In genomic region chr8:57511316-57512118, GRCm38 (mm10) we compare ENCODE assay signal across 8 mouse cellular contexts. TPM values are rescaled to one million over a fixed set of nuclear protein-coding genes. Genes with fewer than 3 reads are reported as not detected.
DNase-seq lines count a peak whose midpoint lies in the region; ATAC-seq and TF ChIP-seq lines count a peak whose summit lies in the region.

Gene Hmgb2 (plus strand): TSS chr8:57511907.

- H3K27me3 ChIP-seq in embryonic facial prominence, embryonic 15.5 days, result no peaks in the 10 kb centered on the region
- H3K27me3 ChIP-seq in limb, embryonic 14.5 days (ENCODE audit: control insufficient read depth, insufficient read depth, low read length), result no peaks in the 10 kb centered on the region
- no peaks in the 10 kb centered on the region for H3K27me3 ChIP-seq in midbrain, postnatal 0 days (ENCODE audit: insufficient read depth, low read length)

- no peak for TF ChIP-seq CTCF in bone marrow, adult 2 months (IDR thresholded peaks at IDR 0.05; ENCODE audit: control insufficient read depth, insufficient read depth, low read length)
- TF ChIP-seq CTCF in midbrain, postnatal 0 days (IDR thresholded peaks at IDR 0.05), result no peak

- peaks cover 3% of the 10 kb centered on the region; the same call in 1 of the 2 replicates for H3K4me1 ChIP-seq in bone marrow, adult 2 months (ENCODE audit: control insufficient read depth, insufficient read depth, low read length)
- peaks cover 5% of the 10 kb centered on the region for H3K4me1 ChIP-seq in embryonic facial prominence, embryonic 15.5 days
- H3K4me1 ChIP-seq in limb, embryonic 14.5 days (ENCODE audit: control insufficient read depth, insufficient read depth, low read length), result peaks cover 5% of the 10 kb centered on the region; the same call in 1 of the 2 replicates
- no peaks in the 10 kb centered on the region for H3K4me1 ChIP-seq in midbrain, postnatal 0 days (ENCODE audit: insufficient read depth, low read length)

- peak within 1 kb of the TSS; percentile 100 for H3K27ac ChIP-seq in bone marrow, adult 2 months (ENCODE audit: control insufficient read depth, insufficient read depth, low read depth, low read length, poor library complexity)
- H3K27ac ChIP-seq in embryonic facial prominence, embryonic 15.5 days (replicated peaks), result peak within 1 kb of the TSS; percentile 100
- H3K27ac ChIP-seq in limb, embryonic 14.5 days (replicated peaks; ENCODE audit: low read depth, low read length), result peak within 1 kb of the TSS; percentile 100
- peak within 1 kb of the TSS; percentile 100 for H3K27ac ChIP-seq in midbrain, postnatal 0 days (ENCODE audit: low read depth, low read length)

- under 1% methylated on average over 63 of the region's 63 CpGs for WGBS in bone marrow, adult 2 months
- under 1% methylated on average over 63 of the region's 63 CpGs for WGBS in embryonic facial prominence, embryonic 15.5 days
- under 1% methylated on average over 61 of the region's 63 CpGs for WGBS in limb, embryonic 14.5 days
- under 1% methylated on average over 62 of the region's 63 CpGs for WGBS in midbrain, postnatal 0 days

- ATAC-seq in embryonic facial prominence, embryonic 15.5 days (ENCODE audit: insufficient number of reproducible peaks, low FRiP score, low TSS enrichment, low read depth), result peak; percentile 100
- ATAC-seq in limb, embryonic 14.5 days (ENCODE audit: low FRiP score, low read depth), result peak; percentile 98
- peak; percentile 100 for ATAC-seq in midbrain, postnatal 0 days (ENCODE audit: low FRiP score)

- peak; percentile 95 for TF ChIP-seq POLR2A in bone marrow, adult 2 months (IDR thresholded peaks at IDR 0.05; ENCODE audit: borderline replicate concordance, control insufficient read depth, low read depth, low read length)
- peak; percentile 94; the same call in 1 of the 2 replicates for TF ChIP-seq POLR2A in limb, embryonic 14.5 days (IDR thresholded peaks at IDR 0.05; ENCODE audit: borderline replicate concordance, extremely low read depth, insufficient read depth, insufficient read length)

- peak within 1 kb of the TSS; percentile 99 for H3K9ac ChIP-seq in embryonic facial prominence, embryonic 15.5 days
- H3K9ac ChIP-seq in limb, embryonic 14.5 days (ENCODE audit: low read depth, low read length, severe bottlenecking), result peak within 1 kb of the TSS; percentile 99
- peak within 1 kb of the TSS; percentile 99 for H3K9ac ChIP-seq in midbrain, postnatal 0 days (replicated peaks; ENCODE audit: low read length, poor library complexity, severe bottlenecking)

- no peaks in the 10 kb centered on the region for H3K9me3 ChIP-seq in embryonic facial prominence, embryonic 15.5 days (replicated peaks)
- no peaks in the 10 kb centered on the region for H3K9me3 ChIP-seq in limb, embryonic 14.5 days (ENCODE audit: control insufficient read depth, low read length)
- no peaks in the 10 kb centered on the region for H3K9me3 ChIP-seq in midbrain, postnatal 0 days (ENCODE audit: low read length)

- peak within 1 kb of the TSS; percentile 85 for H3K4me3 ChIP-seq in bone marrow, adult 2 months (replicated peaks; ENCODE audit: control insufficient read depth, low read depth, low read length)
- peak within 1 kb of the TSS; percentile 82 for H3K4me3 ChIP-seq in embryonic facial prominence, embryonic 15.5 days (replicated peaks)
- H3K4me3 ChIP-seq in limb, embryonic 14.5 days (replicated peaks; ENCODE audit: low read length), result peak within 1 kb of the TSS; percentile 68
- H3K4me3 ChIP-seq in midbrain, postnatal 0 days (ENCODE audit: low read depth, low read length), result peak within 1 kb of the TSS; percentile 87

- peaks cover 7% of the 10 kb centered on the region for H3K36me3 ChIP-seq in embryonic facial prominence, embryonic 15.5 days
- peaks cover 27% of the 10 kb centered on the region for H3K36me3 ChIP-seq in limb, embryonic 14.5 days (ENCODE audit: control insufficient read depth, insufficient read depth, low read length)
- H3K36me3 ChIP-seq in midbrain, postnatal 0 days (ENCODE audit: insufficient read depth, low read length), result no peaks in the 10 kb centered on the region

- peak; percentile 100 for DNase-seq in 416B (ENCODE audit: low read depth)
- peak; percentile 100 for DNase-seq in heart, adult 8-10 months (ENCODE audit: low spot score)
- DNase-seq in kidney, adult 9 months, result peak; percentile 100
- DNase-seq in limb, embryonic 14.5 days (ENCODE audit: low spot score), result peak; percentile 100
- peak; percentile 100 for DNase-seq in midbrain, postnatal 0 days (ENCODE audit: low spot score)
- peak; percentile 99 for DNase-seq in spleen, postnatal 14 days (ENCODE audit: low spot score in 2 of 2)

- H3K4me2 ChIP-seq in embryonic facial prominence, embryonic 15.5 days (replicated peaks), result peak within 1 kb of the TSS; percentile 96
- peak within 1 kb of the TSS; percentile 90 for H3K4me2 ChIP-seq in limb, embryonic 14.5 days (replicated peaks; ENCODE audit: low read depth, low read length, severe bottlenecking)
- H3K4me2 ChIP-seq in midbrain, postnatal 0 days (ENCODE audit: low read depth, low read length, poor library complexity, severe bottlenecking), result peak within 1 kb of the TSS; percentile 97

RNA-seq across cellular contexts. Expression of gene Hmgb2, which starts in this region (rescaled TPM):
- 328 and 348 TPM in 2 replicates for polyA plus RNA-seq in bone marrow, adult 2 months (2011; ENCODE audit: insufficient read depth, insufficient read length, low replicate concordance, missing spikeins)
- polyA plus RNA-seq in embryonic facial prominence, embryonic 15.5 days (2015; fragmentation: Nextera tagmentation; extraction: Ambion mirVana), result 277 and 280 TPM in 2 replicates
- total RNA-seq in heart, adult 8-10 months (2022), result 10 to 100 TPM; 14.2 to 17.3 (median 14.8) TPM
- 86.9 and 199 TPM in 2 replicates for polyA plus RNA-seq in limb, embryonic 14.5 days (2012; rRNA removed)
- polyA plus RNA-seq in limb, embryonic 14.5 days (2014; fragmentation: Nextera tagmentation; extraction: Ambion mirVana), result 290 and 314 TPM in 2 replicates
- 11.2 and 12.3 TPM in 2 replicates for total RNA-seq in midbrain, postnatal 0 days (2014; rRNA removed)
- polyA plus RNA-seq in midbrain, postnatal 0 days (2015; fragmentation: Nextera tagmentation; extraction: Ambion mirVana), result 34.8 and 50.4 TPM in 2 replicates

Comparison
In these comparisons a context has a peak if more than half of its experiments do, and no peak if none do; other contexts are left out.
1. Peak in every context shown above with its lines: DNase-seq, ATAC-seq, H3K4me3 ChIP-seq and H3K27ac ChIP-seq.